Mouse (Mus musculus) hindbrain, embryonic 14.5 days (tissue): Measurements from ENCODE around the gene Olfr819. TPM values are rescaled to one million over a fixed set of nuclear protein-coding genes. Genes with fewer than 3 reads are reported as not detected.
"Not testable (repeated sequence)": the region's sequence is repeated elsewhere in the genome, so short reads cannot be mapped to it uniquely, and the experiment has no call there.

Experiments used
- ATAC-seq: fragments of 200-750 bp; cut with Nextera tagmentation; 2 replicates; pipeline ENCODE4 v1.8.0; 2017; ENCODE audit warnings: moderate number of reproducible peaks, mild to moderate bottlenecking, moderate TSS enrichment, moderate library complexity; ENCODE audit not compliant: low FRiP score
- DNase-seq: peaks from one replicate; pipeline ENCODE4 v3.0.0-alpha.2; 2015; ENCODE audit warnings: low spot score
- H3K27ac ChIP-seq: fragments of 300-500 bp; sonication (generic); 2 replicates; pipeline ENCODE4 v1.5.1; 2014; ENCODE audit warnings: mild to moderate bottlenecking, moderate library complexity
- H3K27me3 ChIP-seq: fragments of 300-500 bp; sonication (generic); 2 replicates; pipeline ENCODE4 v1.6.1; 2014; ENCODE audit warnings: mild to moderate bottlenecking, low read length, mixed read lengths; ENCODE audit not compliant: control insufficient read depth, insufficient read depth
- H3K36me3 ChIP-seq: fragments of 300-500 bp; sonication (generic); replicated peaks from 2 replicates; pipeline ENCODE4 v1.6.1; 2014; ENCODE audit not compliant: control insufficient read depth, insufficient read depth
- H3K4me1 ChIP-seq: fragments of 300-500 bp; sonication (generic); replicated peaks from 2 replicates; pipeline ENCODE4 v1.6.1; 2014; ENCODE audit warnings: antibody characterized with exemption, low read length, mixed read lengths; ENCODE audit not compliant: control insufficient read depth, insufficient read depth
- H3K4me2 ChIP-seq: fragments of 300-500 bp; sonication (generic); replicated peaks from 2 replicates; pipeline ENCODE4 v1.6.1; 2014; ENCODE audit warnings: mild to moderate bottlenecking, moderate library complexity
- H3K4me3 ChIP-seq: fragments of 300-500 bp; sonication (generic); replicated peaks from 2 replicates; pipeline ENCODE4 v1.5.1; 2014; ENCODE audit warnings: mild to moderate bottlenecking, low read length
- H3K9ac ChIP-seq: fragments of 300-500 bp; sonication (generic); 2 replicates; pipeline ENCODE4 v1.6.1; 2014
- H3K9me3 ChIP-seq: fragments of 300-500 bp; sonication (generic); 2 replicates; pipeline ENCODE4 v1.6.1; 2016; ENCODE audit warnings: low read length; ENCODE audit not compliant: control insufficient read depth
- WGBS: fragments of 180-500 bp; shearing (Covaris S2); extraction: QIAGEN DNeasy Blood & Tissue Kit; methylation state at CpG from one replicate; pipeline ENCODE4 v1.1.7; 2014; 5-methylcytosine and 5-hydroxymethylcytosine counted together
- polyA plus RNA-seq: library from polyadenylated mRNA; unstranded; fragments of >200 nt; fragmentation: Nextera tagmentation; extraction: Ambion mirVana; gene quantifications from 2 replicates; pipeline ENCODE4 v1.2.1, GENCODE M21; 2014

The Olfr819 gene
- not detected in 2 replicates for polyA plus RNA-seq

- H3K4me1 ChIP-seq, H3K4me3 ChIP-seq, ATAC-seq, H3K36me3 ChIP-seq, DNase-seq, H3K9me3 ChIP-seq, H3K27ac ChIP-seq, H3K27me3 ChIP-seq, H3K9ac ChIP-seq, H3K4me2 ChIP-seq: not testable (repeated sequence)
- WGBS: 81% methylated on average over 2 of the region's 2 CpGs
These were observed at the start of gene Olfr819 for GRCm38 (mm10) chr10:129967166-129967565. Gene Olfr819 (minus strand): TSS chr10:129967266.

- H3K27me3 ChIP-seq: no peaks in the 10 kb centered on the region
- H3K36me3 ChIP-seq: no peaks in the 10 kb centered on the region
- no peak for ATAC-seq
- no peak within 1 kb of the TSS for H3K4me2 ChIP-seq
- no peaks in the 10 kb centered on the region for H3K9me3 ChIP-seq
- no peak within 1 kb of the TSS for H3K4me3 ChIP-seq
- DNase-seq: no peak
- no peak within 1 kb of the TSS for H3K9ac ChIP-seq
- no peak within 1 kb of the TSS for H3K27ac ChIP-seq
- no peaks in the 10 kb centered on the region for H3K4me1 ChIP-seq
These were observed 45.3 kb upstream of the Olfr819 start, which contains the start of gene Olfr820 for GRCm38 (mm10) chr10:130012321-130012720. Gene Olfr820 (plus strand): TSS chr10:130012621.

- not testable (repeated sequence) for H3K9ac ChIP-seq, H3K4me1 ChIP-seq, H3K4me2 ChIP-seq, H3K4me3 ChIP-seq, H3K9me3 ChIP-seq, DNase-seq, ATAC-seq, H3K36me3 ChIP-seq, H3K27me3 ChIP-seq, H3K27ac ChIP-seq
- WGBS: 85% methylated on average over 4 of the region's 4 CpGs
These were observed 38.3 kb upstream of the Olfr819 start for GRCm38 (mm10) chr10:130005366-130005765.

- H3K9me3 ChIP-seq, ATAC-seq, H3K4me2 ChIP-seq, H3K27me3 ChIP-seq, H3K36me3 ChIP-seq, H3K4me1 ChIP-seq, H3K9ac ChIP-seq, H3K4me3 ChIP-seq, H3K27ac ChIP-seq, DNase-seq: not testable (repeated sequence)
- 87% methylated on average over 4 of the region's 4 CpGs for WGBS
These were observed 37.0 kb upstream of the Olfr819 start for GRCm38 (mm10) chr10:130004104-130004503.

GRCm38 (mm10) chr10:129984962-129985361 lies 17.9 kb upstream of the Olfr819 start, which contains the start of gene Gm10310:
Gene Gm10310 (minus strand): TSS chr10:129985062.
- H3K9me3 ChIP-seq, H3K4me3 ChIP-seq, H3K4me1 ChIP-seq, ATAC-seq, H3K27ac ChIP-seq, H3K9ac ChIP-seq, H3K36me3 ChIP-seq, H3K4me2 ChIP-seq, H3K27me3 ChIP-seq, DNase-seq: not testable (repeated sequence)
- WGBS: no CpG with 5 or more reads among the region's 1 CpGs

DNA sequence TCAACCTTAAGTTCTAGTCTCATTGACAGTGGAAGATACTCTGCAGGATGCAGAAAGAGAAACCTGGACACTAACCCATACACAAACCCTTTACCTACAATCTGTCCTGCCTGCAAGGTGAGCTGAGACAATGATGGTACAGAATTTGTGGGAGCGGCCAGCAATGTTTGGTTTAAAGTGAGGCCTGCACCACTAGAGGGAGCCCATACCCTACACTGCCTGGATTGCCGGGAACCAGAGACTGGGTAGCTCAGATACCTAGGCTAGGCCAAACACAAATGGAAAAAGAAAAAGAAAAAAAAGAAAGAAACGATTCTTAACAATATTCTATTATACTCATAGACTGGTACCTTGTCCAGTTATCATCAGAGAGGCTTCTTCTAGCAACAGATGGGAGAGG lies 14.8 kb upstream of the Olfr819 start:
- not testable (repeated sequence) for H3K36me3 ChIP-seq, ATAC-seq, H3K4me3 ChIP-seq, DNase-seq, H3K9ac ChIP-seq, H3K9me3 ChIP-seq, H3K27me3 ChIP-seq, H3K4me1 ChIP-seq, H3K4me2 ChIP-seq, H3K27ac ChIP-seq
- no CpG with 5 or more reads among the region's 3 CpGs for WGBS

DNA sequence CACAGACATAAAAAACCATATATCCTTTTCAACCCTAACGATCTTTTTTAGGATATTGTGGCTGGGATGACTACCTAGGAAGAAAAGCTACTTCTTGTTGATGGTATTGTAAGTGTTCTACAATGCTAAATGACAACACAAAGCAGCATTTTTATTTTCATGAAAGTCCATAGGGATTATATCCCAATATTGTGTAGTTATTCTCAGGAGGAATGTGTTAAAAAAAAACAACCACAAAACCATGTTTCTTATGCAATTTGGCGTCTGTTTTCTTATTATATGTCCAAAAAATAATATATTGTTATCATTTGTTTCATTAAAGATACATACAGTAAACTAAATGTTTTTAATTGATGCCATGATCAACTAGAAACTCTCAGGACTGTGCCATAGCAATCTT lies 9.0 kb upstream of the Olfr819 start, which contains the start of gene Olfr247:
TSS of gene Olfr247 (minus strand) at position 101 of the 400 bp plus-strand sequence.
- DNase-seq, ATAC-seq, H3K27me3 ChIP-seq, H3K9ac ChIP-seq, H3K36me3 ChIP-seq, H3K4me3 ChIP-seq, H3K27ac ChIP-seq, H3K9me3 ChIP-seq, H3K4me2 ChIP-seq, H3K4me1 ChIP-seq: not testable (repeated sequence)
- no CpG with 5 or more reads among the region's 2 CpGs for WGBS

GRCm38 (mm10) chr10:129972994-129973393 lies 5.9 kb upstream of the Olfr819 start:
- not testable (repeated sequence) for H3K4me3 ChIP-seq, H3K9ac ChIP-seq, ATAC-seq, H3K4me2 ChIP-seq, H3K9me3 ChIP-seq, H3K4me1 ChIP-seq, DNase-seq, H3K36me3 ChIP-seq, H3K27me3 ChIP-seq, H3K27ac ChIP-seq
- no CpG with 5 or more reads among the region's 3 CpGs for WGBS

DNA sequence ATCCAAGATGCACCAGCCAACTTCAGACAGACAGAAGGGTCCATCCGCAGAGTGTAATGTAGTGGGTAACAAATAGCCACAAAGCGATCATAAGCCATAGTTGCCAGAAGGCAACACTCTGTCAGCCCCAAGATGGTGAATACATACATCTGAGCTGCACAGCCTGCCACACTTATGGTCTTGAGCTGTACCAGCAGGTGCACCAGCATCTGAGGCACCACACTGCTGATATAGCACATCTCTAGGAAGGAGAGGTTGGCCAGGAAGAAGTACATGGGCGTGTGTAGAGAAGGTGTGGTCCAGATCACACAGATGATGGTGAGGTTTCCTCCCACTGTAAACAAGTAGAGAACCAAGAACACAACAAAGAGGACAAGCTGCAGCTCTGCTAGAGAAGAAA lies 834 bp downstream of the Olfr819 start:
- H3K4me2 ChIP-seq, ATAC-seq, H3K9me3 ChIP-seq, DNase-seq, H3K27ac ChIP-seq, H3K4me3 ChIP-seq, H3K27me3 ChIP-seq, H3K9ac ChIP-seq, H3K4me1 ChIP-seq, H3K36me3 ChIP-seq: not testable (repeated sequence)
- whole genome bisulfite sequencing: 96% methylated on average over 2 of the region's 3 CpGs

DNA sequence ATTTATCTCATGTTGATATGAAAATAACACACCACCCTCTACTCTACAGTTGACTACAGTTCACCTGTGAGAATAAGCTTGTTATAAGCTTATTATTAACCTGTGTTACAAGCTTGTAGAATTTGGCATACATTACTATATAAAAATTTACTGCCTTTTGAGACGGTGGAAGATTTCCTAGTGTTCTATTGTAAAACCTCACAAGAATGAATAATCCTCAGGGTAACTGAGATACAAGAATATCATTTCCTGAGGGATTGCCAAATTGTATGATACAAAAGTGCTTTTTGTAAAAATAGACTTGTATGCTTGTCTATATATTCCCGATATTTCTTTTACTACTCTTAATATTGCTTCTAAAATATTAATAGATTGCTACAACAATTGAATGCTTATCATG lies 18.1 kb downstream of the Olfr819 start, which contains the start of gene Olfr818:
TSS of gene Olfr818 (minus strand) at position 101 of the 400 bp plus-strand sequence.
- Histone ChIP-seq H3K27me3 (no peaks in the 10 kb centered on the region), H3K4me1 (no peaks in the 10 kb centered on the region), H3K36me3 (no peaks in the 10 kb centered on the region), H3K4me3 (no peak within 1 kb of the TSS), H3K4me2 (no peak within 1 kb of the TSS), H3K9me3 (no peaks in the 10 kb centered on the region), H3K27ac (no peak within 1 kb of the TSS), H3K9ac (no peak within 1 kb of the TSS)
- WGBS: 93% methylated on average over 2 of the region's 2 CpGs
- DNase-seq: no peak
- ATAC-seq: no peak
